Comparison of ENCODE assay signal across 26 mouse cellular contexts in the genomic region with DNA sequence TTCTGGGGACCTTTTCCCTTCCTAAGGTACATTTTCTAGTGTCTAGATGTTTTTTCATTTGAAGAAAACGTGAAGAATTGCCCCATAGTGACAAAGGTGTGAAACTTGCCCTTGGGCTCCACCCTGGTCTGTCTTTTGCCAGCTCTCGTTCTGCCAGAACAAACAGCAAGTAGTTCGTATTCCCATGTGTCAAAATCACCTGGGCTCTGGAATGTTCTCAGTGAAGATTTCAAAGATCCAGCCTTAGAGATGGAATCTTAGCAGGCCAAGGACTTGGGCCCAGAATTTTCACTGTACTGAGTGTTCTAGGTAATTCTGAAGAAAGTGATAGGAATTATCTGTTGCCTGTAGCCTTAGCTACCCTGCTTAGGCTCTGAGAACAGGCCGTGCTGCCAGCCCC.
"Had no signal": no experiment of that assay in that cellular context is flagged by ENCODE, and none has a peak within 500 bp of the region (broad histone marks: within the 10 kb centered on the region; RNA-seq: fewer than 3 reads in every experiment).

No protein-coding gene starts in this region.

- H3K9me3 ChIP-seq: heart, embryonic 10.5 days; heart, embryonic 13.5 days; heart, embryonic 15.5 days; hindbrain, embryonic 13.5 days; hindbrain, embryonic 15.5 days; kidney, embryonic 15.5 days; limb, embryonic 13.5 days; liver, embryonic 13.5 days had no signal

- H3K4me3 ChIP-seq: gastrocnemius, adult 2 months; heart, embryonic 10.5 days; heart, embryonic 13.5 days; heart, embryonic 15.5 days; hindbrain, embryonic 13.5 days; hindbrain, embryonic 15.5 days; kidney, embryonic 15.5 days; limb, embryonic 13.5 days; liver, embryonic 13.5 days had no signal

- H3K4me1 ChIP-seq: heart, embryonic 10.5 days; heart, embryonic 13.5 days; heart, embryonic 15.5 days; hindbrain, embryonic 13.5 days; hindbrain, embryonic 15.5 days; kidney, embryonic 15.5 days; limb, embryonic 13.5 days; liver, embryonic 13.5 days had no signal

- H3K9ac ChIP-seq: heart, embryonic 13.5 days; heart, embryonic 15.5 days; hindbrain, embryonic 13.5 days; hindbrain, embryonic 15.5 days; kidney, embryonic 15.5 days; limb, embryonic 13.5 days; liver, embryonic 13.5 days had no signal

- H3K27ac ChIP-seq: gastrocnemius, adult 2 months; heart, embryonic 10.5 days; heart, embryonic 13.5 days; heart, embryonic 15.5 days; hindbrain, embryonic 13.5 days; hindbrain, embryonic 15.5 days; hindbrain, postnatal 0 days; kidney, embryonic 15.5 days; kidney, postnatal 0 days; limb, embryonic 13.5 days; liver, embryonic 13.5 days had no signal

- ATAC-seq: hindbrain, postnatal 0 days; intestine, embryonic 16.5 days had no signal

- DNase-seq: gastrocnemius, adult 2 months; gastrocnemius, postnatal 10 days; gastrocnemius, postnatal 25 days; heart, adult 18-20 months; heart, postnatal 14 days; heart, postnatal 36 days; kidney, adult 11 months; kidney, adult 2 months; kidney, adult 9 months; kidney, postnatal 14 days; kidney, postnatal 36 days; layer of hippocampus, adult 9-11 months; layer of hippocampus, postnatal 36 days; liver; liver, embryonic 13.5 days had no signal

- H3K4me2 ChIP-seq: heart, embryonic 13.5 days; heart, embryonic 15.5 days; hindbrain, embryonic 13.5 days; hindbrain, embryonic 15.5 days; kidney, embryonic 15.5 days; limb, embryonic 13.5 days; liver, embryonic 11.5 days; liver, embryonic 13.5 days had no signal

- H3K27me3 ChIP-seq: heart, embryonic 13.5 days; heart, embryonic 15.5 days; hindbrain, embryonic 13.5 days; hindbrain, embryonic 15.5 days; kidney, embryonic 15.5 days; limb, embryonic 13.5 days; liver, embryonic 13.5 days had no signal

- H3K36me3 ChIP-seq: heart, embryonic 10.5 days; heart, embryonic 13.5 days; heart, embryonic 15.5 days; hindbrain, embryonic 13.5 days; hindbrain, embryonic 15.5 days; kidney, embryonic 15.5 days; limb, embryonic 13.5 days; liver, embryonic 13.5 days had no signal
